Mouse (Mus musculus) induced T-regulatory cell, adult 2 months (primary cell): Measurements from ENCODE around the gene Ccnd1.

Experiments used
- DNase-seq: peaks from one replicate; pipeline ENCODE4 v3.0.0-alpha.2; 2012; ENCODE audit warnings: low read depth

The Ccnd1 gene

GRCm38 (mm10) chr7:144938661-144939343 lies 923 bp downstream of the Ccnd1 start:
- no peak for DNase-seq

GRCm38 (mm10) chr7:144937899-144938517 lies 1.7 kb downstream of the Ccnd1 start:
- DNase-seq: no peak

GRCm38 (mm10) chr7:144937490-144937889 lies 2.2 kb downstream of the Ccnd1 start:
- peak; percentile 81 for DNase-seq

GRCm38 (mm10) chr7:144936311-144936880 lies 3.3 kb downstream of the Ccnd1 start:
- DNase-seq: no peak

GRCm38 (mm10) chr7:144935563-144935962 lies 4.2 kb downstream of the Ccnd1 start:
- DNase-seq: no peak

- DNase-seq: no peak
Observed at GRCm38 (mm10) chr7:144934901-144935300, 4.8 kb downstream of the Ccnd1 start.

GRCm38 (mm10) chr7:144933796-144934195 lies 5.9 kb downstream of the Ccnd1 start:
- DNase-seq: no peak

GRCm38 (mm10) chr7:144933336-144933735 lies 6.4 kb downstream of the Ccnd1 start:
- DNase-seq: no peak

- DNase-seq: no peak
Observed at GRCm38 (mm10) chr7:144932389-144932937, 7.3 kb downstream of the Ccnd1 start.

- DNase-seq: peak; percentile 63
Observed at GRCm38 (mm10) chr7:144931778-144932177, 7.9 kb downstream of the Ccnd1 start.

- no peak for DNase-seq
Observed at GRCm38 (mm10) chr7:144929931-144930330, 9.8 kb downstream of the Ccnd1 start.

GRCm38 (mm10) chr7:144929506-144929905 lies 10.2 kb downstream of the Ccnd1 start:
- DNase-seq: no peak

GRCm38 (mm10) chr7:144928889-144929210 lies 10.9 kb downstream of the Ccnd1 start:
- no peak for DNase-seq

GRCm38 (mm10) chr7:144928009-144928888 lies 11.5 kb downstream of the Ccnd1 start:
- no peak for DNase-seq

GRCm38 (mm10) chr7:144927591-144927990 lies 12.1 kb downstream of the Ccnd1 start:
- DNase-seq: no peak

GRCm38 (mm10) chr7:144918823-144919222 lies 20.9 kb downstream of the Ccnd1 start:
- no peak for DNase-seq

GRCm38 (mm10) chr7:144914948-144915750 lies 24.6 kb downstream of the Ccnd1 start, which contains the start of gene LTO1:
Gene LTO1 (plus strand): TSS chr7:144915100.
- DNase-seq: peak; percentile 98

- DNase-seq: peak; percentile 63
Observed at GRCm38 (mm10) chr7:144914296-144914947, 25.3 kb downstream of the Ccnd1 start.

GRCm38 (mm10) chr7:144912897-144913296 lies 26.8 kb downstream of the Ccnd1 start:
- DNase-seq: no peak

- no peak for DNase-seq
Observed at GRCm38 (mm10) chr7:144911121-144911520, 28.6 kb downstream of the Ccnd1 start.

- DNase-seq: no peak
Observed at GRCm38 (mm10) chr7:144908705-144909104, 31.0 kb downstream of the Ccnd1 start.
